Mouse (Mus musculus): Measurements from ENCODE around the gene Rgs5. TPM values are rescaled to one million over a fixed set of nuclear protein-coding genes. Genes with fewer than 3 reads are reported as not detected.

Gene Rgs5
- polyA plus RNA-seq, 1 experiment: 89.9 TPM

GRCm38 (mm10) chr1:169721836-169722235, 66.5 kb downstream of the Rgs5 start:
- DNase-seq (ENCODE audit: extremely low spot score in 1 of 2, low spot score in 1 of 2): no peak

- DNase-seq (ENCODE audit: extremely low spot score in 1 of 2, low spot score in 1 of 2): no peak
Measured at GRCm38 (mm10) chr1:169726319-169726718, 71.0 kb downstream of the Rgs5 start.

GRCm38 (mm10) chr1:169730599-169731100, 75.3 kb downstream of the Rgs5 start:
- no peak for DNase-seq (ENCODE audit: extremely low spot score in 1 of 2, low spot score in 1 of 2)

DNA sequence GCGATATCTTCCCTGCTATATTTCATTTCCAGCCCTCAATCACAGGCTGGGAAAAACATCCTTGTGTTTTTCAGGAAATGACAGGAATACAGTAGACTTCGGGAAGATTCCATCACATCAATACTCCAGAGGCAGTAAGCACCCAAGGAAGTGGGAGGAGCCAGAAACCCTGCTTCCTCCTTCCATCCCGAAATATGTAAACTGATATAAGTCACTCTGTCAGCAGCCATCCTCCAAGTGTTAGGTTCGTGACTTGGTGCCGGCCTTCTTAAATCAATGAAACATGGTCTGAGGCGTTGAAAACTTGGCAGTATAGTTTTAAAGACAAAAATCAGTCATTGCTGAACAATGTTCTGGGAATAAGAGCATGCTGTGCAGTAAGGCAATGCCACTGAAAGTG, 80.8 kb downstream of the Rgs5 start:
- no peak for DNase-seq (ENCODE audit: extremely low spot score in 1 of 2, low spot score in 1 of 2)

GRCm38 (mm10) chr1:169737231-169737630, 81.9 kb downstream of the Rgs5 start:
- no peak for DNase-seq (ENCODE audit: extremely low spot score in 1 of 2, low spot score in 1 of 2)

DNA sequence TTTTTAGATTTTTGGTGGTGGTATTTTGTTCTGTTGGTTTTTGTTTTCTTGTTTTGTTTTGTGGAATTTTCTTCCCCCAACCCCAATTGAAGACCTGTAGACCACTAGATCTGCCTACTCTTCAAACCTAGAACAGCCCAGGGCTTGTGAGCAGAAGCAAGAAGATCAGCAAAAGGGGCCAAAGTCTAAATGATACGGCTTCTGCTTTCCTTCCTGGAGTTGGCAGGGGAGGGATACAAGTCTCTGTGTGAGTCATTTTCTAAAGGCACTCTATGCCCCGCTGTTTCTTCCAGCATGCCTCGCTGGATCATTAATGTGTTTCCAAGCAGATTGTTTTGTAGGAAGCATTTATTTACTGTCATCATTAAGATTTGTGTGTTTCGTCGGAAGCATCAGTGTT, 85.8 kb downstream of the Rgs5 start:
- no peak for DNase-seq (ENCODE audit: extremely low spot score in 1 of 2, low spot score in 1 of 2)

Other genes starting within 250 kb of the Rgs5 start
- gene Nuf2, start 124.0 kb upstream of the Rgs5 start, polyA plus RNA-seq (2012; rRNA removed): 2.2 TPM in 2 replicates
- 207 and 252 TPM in 2 replicates for gene Rgs4, start 92.1 kb downstream of the Rgs5 start, polyA plus RNA-seq (2012; rRNA removed)